Mouse (Mus musculus): Measurements from ENCODE around the gene Nf1. TPM values are rescaled to one million over a fixed set of nuclear protein-coding genes. Genes with fewer than 3 reads are reported as not detected.
A peak's percentile ranks its signal among the peaks of the same experiment; 100 is the strongest.

The Nf1 gene
- polyA plus RNA-seq, 1 experiment from 2014 or later, result 7.1 TPM

- WGBS, result 51% methylated on average over 4 of the region's 4 CpGs
- Histone ChIP-seq H3K36me3 (ENCODE audit: poor library complexity, severe bottlenecking) (no peaks in the 10 kb centered on the region), H3K4me1 (peaks cover 45% of the 10 kb centered on the region), H3K27me3 (no peaks in the 10 kb centered on the region), H3K9ac (no peak overlapping the region), H3K4me2 (no peak overlapping the region), H3K9me3 (replicated peaks) (no peaks in the 10 kb centered on the region), H3K27ac (no peak overlapping the region), H3K4me3 (no peak overlapping the region)
- ATAC-seq, result no peak
These were observed 274.2 kb downstream of the Nf1 start for GRCm38 (mm10) chr11:79613711-79614110.

GRCm38 (mm10) chr11:79614880-79615279 is 275.4 kb downstream of the Nf1 start:
- Histone ChIP-seq H3K4me3 (no peak overlapping the region), H3K9me3 (replicated peaks) (no peaks in the 10 kb centered on the region), H3K4me1 (peaks cover 40% of the 10 kb centered on the region), H3K9ac (no peak overlapping the region), H3K36me3 (ENCODE audit: poor library complexity, severe bottlenecking) (peaks cover under 1% of the 10 kb centered on the region; the same call in 1 of the 2 replicates), H3K27me3 (no peaks in the 10 kb centered on the region), H3K4me2 (no peak overlapping the region), H3K27ac (no peak overlapping the region)
- ATAC-seq, result no peak
- WGBS, result 81% methylated on average over 3 of the region's 3 CpGs

- H3K9ac ChIP-seq, result no peak overlapping the region
- 73% methylated on average over 5 of the region's 5 CpGs for WGBS
- H3K36me3 ChIP-seq (ENCODE audit: poor library complexity, severe bottlenecking), result peaks cover 8% of the 10 kb centered on the region
- H3K4me2 ChIP-seq, result no peak overlapping the region
- H3K4me1 ChIP-seq, result peaks cover 30% of the 10 kb centered on the region
- H3K9me3 ChIP-seq (replicated peaks), result no peaks in the 10 kb centered on the region
- no peak for ATAC-seq
- H3K27me3 ChIP-seq, result no peaks in the 10 kb centered on the region
- H3K27ac ChIP-seq, result 0 out of 2 replicates have a peak overlapping the region, but pooled peaks have one; percentile 6
- H3K4me3 ChIP-seq, result no peak overlapping the region
These were observed 276.4 kb downstream of the Nf1 start for GRCm38 (mm10) chr11:79615871-79616270.

GRCm38 (mm10) chr11:79617991-79618390 is 278.5 kb downstream of the Nf1 start:
- Histone ChIP-seq H3K36me3 (ENCODE audit: poor library complexity, severe bottlenecking) (peaks cover 24% of the 10 kb centered on the region), H3K27me3 (no peaks in the 10 kb centered on the region), H3K9me3 (replicated peaks) (no peaks in the 10 kb centered on the region), H3K9ac (no peak overlapping the region), H3K4me2 (no peak overlapping the region), H3K27ac (no peak overlapping the region), H3K4me3 (no peak overlapping the region), H3K4me1 (peaks cover 10% of the 10 kb centered on the region)
- ATAC-seq, result no peak
- 86% methylated on average over 8 of the region's 8 CpGs for WGBS

GRCm38 (mm10) chr11:79623029-79623428 is 283.5 kb downstream of the Nf1 start:
- no peaks in the 10 kb centered on the region for H3K9me3 ChIP-seq (replicated peaks)
- no peak for ATAC-seq
- peaks cover 24% of the 10 kb centered on the region for H3K36me3 ChIP-seq (ENCODE audit: poor library complexity, severe bottlenecking)
- no peak overlapping the region for H3K4me3 ChIP-seq
- no peak overlapping the region for H3K27ac ChIP-seq
- H3K27me3 ChIP-seq, result no peaks in the 10 kb centered on the region
- no peak overlapping the region for H3K9ac ChIP-seq
- no peaks in the 10 kb centered on the region for H3K4me1 ChIP-seq
- H3K4me2 ChIP-seq, result no peak overlapping the region
- WGBS, result 90% methylated on average over 5 of the region's 5 CpGs

- Histone ChIP-seq H3K4me2 (no peak overlapping the region), H3K9me3 (replicated peaks) (no peaks in the 10 kb centered on the region), H3K4me3 (no peak overlapping the region), H3K9ac (no peak overlapping the region), H3K27ac (no peak overlapping the region), H3K36me3 (ENCODE audit: poor library complexity, severe bottlenecking) (peaks cover 24% of the 10 kb centered on the region), H3K27me3 (no peaks in the 10 kb centered on the region), H3K4me1 (no peaks in the 10 kb centered on the region)
- peak; percentile 33; the same call in 1 of the 2 replicates for ATAC-seq
- 27% methylated on average over 4 of the region's 4 CpGs for WGBS
These were observed 285.4 kb downstream of the Nf1 start for GRCm38 (mm10) chr11:79624801-79625302.

GRCm38 (mm10) chr11:79628716-79629115 is 289.2 kb downstream of the Nf1 start:
- peaks cover 7% of the 10 kb centered on the region; the same call in 1 of the 2 replicates for H3K36me3 ChIP-seq (ENCODE audit: poor library complexity, severe bottlenecking)
- H3K9me3 ChIP-seq (replicated peaks), result no peaks in the 10 kb centered on the region
- no peak overlapping the region for H3K4me2 ChIP-seq
- H3K4me3 ChIP-seq, result no peak overlapping the region
- ATAC-seq, result no peak
- no peak overlapping the region for H3K27ac ChIP-seq
- H3K4me1 ChIP-seq, result no peaks in the 10 kb centered on the region
- WGBS, result 74% methylated on average over 3 of the region's 3 CpGs
- no peak overlapping the region for H3K9ac ChIP-seq
- H3K27me3 ChIP-seq, result no peaks in the 10 kb centered on the region

GRCm38 (mm10) chr11:79629752-79630374 is 290.4 kb downstream of the Nf1 start:
- no peak for ATAC-seq
- no peak overlapping the region for H3K27ac ChIP-seq
- H3K4me2 ChIP-seq, result no peak overlapping the region
- H3K9me3 ChIP-seq (replicated peaks), result no peaks in the 10 kb centered on the region
- no peaks in the 10 kb centered on the region for H3K4me1 ChIP-seq
- WGBS, result 78% methylated on average over 7 of the region's 7 CpGs
- no peak overlapping the region for H3K9ac ChIP-seq
- H3K36me3 ChIP-seq (ENCODE audit: poor library complexity, severe bottlenecking), result peaks cover 7% of the 10 kb centered on the region; the same call in 1 of the 2 replicates
- H3K27me3 ChIP-seq, result no peaks in the 10 kb centered on the region
- no peak overlapping the region for H3K4me3 ChIP-seq

GRCm38 (mm10) chr11:79630521-79630920 is 291.0 kb downstream of the Nf1 start:
- Histone ChIP-seq H3K9me3 (replicated peaks) (no peaks in the 10 kb centered on the region), H3K27ac (no peak overlapping the region), H3K36me3 (ENCODE audit: poor library complexity, severe bottlenecking) (peaks cover 7% of the 10 kb centered on the region; the same call in 1 of the 2 replicates), H3K4me3 (no peak overlapping the region), H3K27me3 (no peaks in the 10 kb centered on the region), H3K9ac (no peak overlapping the region), H3K4me1 (no peaks in the 10 kb centered on the region), H3K4me2 (no peak overlapping the region)
- no peak for ATAC-seq
- 30% methylated on average over 6 of the region's 6 CpGs for WGBS

Other genes with a start within 250 kb of the Nf1 start
- 4.0 and 4.1 TPM in 2 replicates for gene Ksr1, start 193.3 kb upstream of the Nf1 start, polyA plus RNA-seq (2015; fragmentation: Nextera tagmentation; extraction: Ambion mirVana)
- gene Wsb1, start 85.0 kb upstream of the Nf1 start, polyA plus RNA-seq (2015; fragmentation: Nextera tagmentation; extraction: Ambion mirVana), result 367 and 422 TPM in 2 replicates
- gene Gm9964, start 42.8 kb upstream of the Nf1 start, polyA plus RNA-seq (2015; fragmentation: Nextera tagmentation; extraction: Ambion mirVana), result not detected in 2 replicates
- 1.1 and 1.5 TPM in 2 replicates for gene Omg, start 164.4 kb downstream of the Nf1 start, polyA plus RNA-seq (2015; fragmentation: Nextera tagmentation; extraction: Ambion mirVana)
- gene Evi2b, start 184.1 kb downstream of the Nf1 start, polyA plus RNA-seq (2015; fragmentation: Nextera tagmentation; extraction: Ambion mirVana), result 0.18 TPM in 1 of 2 replicates, not detected in the other
- gene Evi2, start 190.9 kb downstream of the Nf1 start, polyA plus RNA-seq (2015; fragmentation: Nextera tagmentation; extraction: Ambion mirVana), result 0.75 and 0.89 TPM in 2 replicates
- gene Evi2a, start 190.9 kb downstream of the Nf1 start, polyA plus RNA-seq (2015; fragmentation: Nextera tagmentation; extraction: Ambion mirVana), result 2.6 and 2.7 TPM in 2 replicates

Measured in forebrain, embryonic 13.5 days (tissue).